Mouse (Mus musculus) kidney, adult 2 months (tissue): ENCODE results near the gene Scml4. TPM values are rescaled to one million over a fixed set of nuclear protein-coding genes. Genes with fewer than 3 reads are reported as not detected.

Experiments
- DNase-seq: peaks from one replicate; pipeline ENCODE4 v3.0.0; 2021
- H3K27ac ChIP-seq: fragments of 200-500 bp; 2 replicates; pipeline ENCODE4 v1.5.1; 2012; ENCODE audit warnings: low read depth, low read length, control low read depth, inconsistent platforms; ENCODE audit not compliant: insufficient read depth
- H3K27me3 ChIP-seq: fragments of 200-500 bp; replicated peaks from 2 replicates; pipeline ENCODE4 v1.6.1; 2012; ENCODE audit warnings: mild to moderate bottlenecking, moderate library complexity, low read length, inconsistent platforms; ENCODE audit not compliant: control insufficient read depth, insufficient read depth
- H3K36me3 ChIP-seq: fragments of 200-500 bp; 2 replicates; pipeline ENCODE4 v1.6.1; 2012; ENCODE audit warnings: mild to moderate bottlenecking, moderate library complexity, low read length, inconsistent platforms; ENCODE audit not compliant: control insufficient read depth, insufficient read depth
- H3K4me1 ChIP-seq: fragments of 200-500 bp; 2 replicates; pipeline ENCODE4 v1.6.1; 2011; ENCODE audit warnings: low read length; ENCODE audit not compliant: control insufficient read depth, insufficient read depth
- H3K4me3 ChIP-seq: fragments of 200-500 bp; 2 replicates; pipeline ENCODE4 v1.5.1; 2011; ENCODE audit warnings: mild to moderate bottlenecking, low read depth, low read length, control low read depth; ENCODE audit not compliant: insufficient read depth
- CTCF ChIP-seq: fragments of 200-500 bp; conservative IDR thresholded peaks from 2 replicates; pipeline ENCODE4 v1.5.1; 2011; ENCODE audit warnings: low read depth, mild to moderate bottlenecking, control low read depth, low read length, moderate library complexity, mixed read lengths; ENCODE audit not compliant: insufficient read depth, insufficient read length
- POLR2A ChIP-seq: fragments of 200-500 bp; IDR thresholded peaks from one replicate; pipeline ENCODE4 v1.6.1; 2011; ENCODE audit warnings: low read depth, low read length, control low read depth
- WGBS: fragments of 180-500 bp; shearing (Covaris S2); methylation state at CpG from one replicate; pipeline ENCODE4 v1.1.7; 2018; 5-methylcytosine and 5-hydroxymethylcytosine counted together
- polyA plus RNA-seq: library from polyadenylated mRNA; depleted of rRNA; stranded (reverse); fragments of >200 nt; gene quantifications from 2 replicates; pipeline ENCODE4 v1.2.3, GENCODE M21; 2012

The Scml4 gene
- polyA plus RNA-seq, 1 experiment: 2.2 TPM

GRCm38 (mm10) chr10:42892250-42892649, 32.1 kb downstream of the Scml4 start:
- H3K4me3 ChIP-seq: no peak overlapping the region
- no peaks in the 10 kb centered on the region for H3K27me3 ChIP-seq
- H3K36me3 ChIP-seq: no peaks in the 10 kb centered on the region
- H3K4me1 ChIP-seq: no peaks in the 10 kb centered on the region
- DNase-seq: no peak
- no peak overlapping the region for H3K27ac ChIP-seq
- no peak for TF ChIP-seq CTCF
- no peak for TF ChIP-seq POLR2A
- WGBS: 88% methylated on average over 4 of the region's 4 CpGs

GRCm38 (mm10) chr10:42892987-42893386, 32.8 kb downstream of the Scml4 start:
- WGBS: 72% methylated on average over 4 of the region's 4 CpGs
- TF ChIP-seq POLR2A (no peak), CTCF (no peak)

GRCm38 (mm10) chr10:42893857-42894256, 33.7 kb downstream of the Scml4 start:
- H3K4me1 ChIP-seq: no peaks in the 10 kb centered on the region
- H3K27me3 ChIP-seq: no peaks in the 10 kb centered on the region
- no peaks in the 10 kb centered on the region for H3K36me3 ChIP-seq
- 83% methylated on average over 8 of the region's 8 CpGs for WGBS
- no peak overlapping the region for H3K4me3 ChIP-seq
- no peak for DNase-seq
- no peak overlapping the region for H3K27ac ChIP-seq
- TF ChIP-seq POLR2A (no peak), CTCF (no peak)

More at GRCm38 (mm10) chr10:42892987-42893386, 32.8 kb downstream of the Scml4 start:
- no peak for DNase-seq
- Histone ChIP-seq H3K27me3 (no peaks in the 10 kb centered on the region), H3K4me3 (no peak overlapping the region), H3K4me1 (no peaks in the 10 kb centered on the region), H3K27ac (no peak overlapping the region), H3K36me3 (no peaks in the 10 kb centered on the region)

- no peaks in the 10 kb centered on the region for H3K4me1 ChIP-seq
- no peaks in the 10 kb centered on the region for H3K36me3 ChIP-seq
- no peak overlapping the region for H3K4me3 ChIP-seq
- DNase-seq: no peak
- no peaks in the 10 kb centered on the region for H3K27me3 ChIP-seq
- TF ChIP-seq CTCF (no peak), POLR2A (no peak)
- 54% methylated on average over 3 of the region's 3 CpGs for WGBS
- no peak overlapping the region for H3K27ac ChIP-seq
Observed at GRCm38 (mm10) chr10:42894263-42894662, 34.1 kb downstream of the Scml4 start.

DNA sequence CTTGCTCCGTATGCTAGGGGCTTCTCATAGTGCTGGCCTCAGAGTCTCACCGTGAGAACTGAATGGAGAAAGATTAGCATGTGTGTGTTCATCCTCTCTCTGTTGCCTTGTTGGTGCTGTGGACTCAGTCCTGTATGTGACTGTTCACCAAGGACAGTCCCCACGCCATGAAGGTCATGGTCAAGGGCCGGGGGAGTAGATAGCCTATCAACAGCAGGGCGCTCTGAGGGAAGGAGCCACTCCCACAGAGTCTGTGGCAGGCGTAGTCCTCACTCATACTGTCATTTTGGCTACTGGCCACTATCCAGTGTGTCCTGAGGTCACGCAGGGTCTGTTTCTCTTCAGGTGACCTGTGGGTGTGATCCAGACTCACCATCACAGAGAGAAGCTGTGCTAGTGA, 34.5 kb downstream of the Scml4 start:
- Histone ChIP-seq H3K27ac (no peak overlapping the region), H3K27me3 (no peaks in the 10 kb centered on the region), H3K4me3 (no peak overlapping the region), H3K36me3 (no peaks in the 10 kb centered on the region), H3K4me1 (no peaks in the 10 kb centered on the region)
- TF ChIP-seq CTCF: no peak
- TF ChIP-seq POLR2A: no peak
- DNase-seq: no peak
- WGBS: 70% methylated on average over 7 of the region's 7 CpGs

DNA sequence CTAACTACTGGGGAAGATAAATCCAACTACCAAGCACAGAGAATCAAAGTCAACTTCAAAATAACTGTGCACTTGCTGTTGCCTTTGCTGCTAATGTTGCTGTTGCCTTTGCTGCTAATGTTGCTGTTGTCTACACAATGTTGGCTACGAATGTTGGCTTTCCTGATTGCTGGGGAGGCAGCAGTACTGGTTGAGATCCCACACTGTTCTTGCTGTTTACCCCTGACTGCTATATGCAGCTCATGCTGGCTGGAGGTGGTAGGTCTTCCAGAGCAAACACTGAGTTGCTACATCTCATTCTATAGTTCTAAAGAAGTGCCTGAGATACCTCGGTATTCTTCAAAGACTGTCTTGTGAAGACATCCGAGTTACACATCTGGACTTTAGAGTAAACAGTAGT, 36.5 kb downstream of the Scml4 start:
- 89% methylated on average over 3 of the region's 3 CpGs for WGBS
- DNase-seq: no peak
- Histone ChIP-seq H3K4me1 (no peaks in the 10 kb centered on the region), H3K27ac (no peak overlapping the region), H3K36me3 (no peaks in the 10 kb centered on the region), H3K27me3 (no peaks in the 10 kb centered on the region), H3K4me3 (no peak overlapping the region)
- TF ChIP-seq CTCF (no peak), POLR2A (no peak)

- Histone ChIP-seq H3K27me3 (no peaks in the 10 kb centered on the region), H3K4me3 (no peak overlapping the region), H3K36me3 (no peaks in the 10 kb centered on the region), H3K4me1 (no peaks in the 10 kb centered on the region), H3K27ac (no peak overlapping the region)
- WGBS: 73% methylated on average over 4 of the region's 4 CpGs
- no peak for DNase-seq
- TF ChIP-seq CTCF (no peak), POLR2A (no peak)
Observed at GRCm38 (mm10) chr10:42897166-42897565, 37.0 kb downstream of the Scml4 start.

DNA sequence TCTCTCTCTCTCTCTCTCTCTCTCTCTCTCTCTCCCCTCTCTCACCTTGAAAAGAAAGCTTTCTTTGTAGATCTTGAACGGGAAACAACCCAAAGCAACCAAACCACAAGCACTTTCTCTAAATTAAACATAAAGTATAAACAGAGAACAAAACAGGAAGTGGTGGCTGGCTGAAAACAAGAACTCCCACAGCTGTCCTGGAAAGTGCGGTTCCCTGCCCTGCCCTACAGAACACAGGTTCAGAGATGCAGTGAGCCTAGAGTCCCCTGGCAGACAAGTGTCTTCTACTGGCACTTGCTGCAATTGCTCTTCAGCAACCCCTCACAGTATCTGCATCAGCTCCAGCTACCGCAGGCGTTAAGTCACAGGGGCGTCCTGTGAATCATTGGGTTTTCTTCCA, 37.5 kb downstream of the Scml4 start:
- no peak overlapping the region for H3K4me3 ChIP-seq
- no peak for TF ChIP-seq POLR2A
- TF ChIP-seq CTCF: no peak
- 74% methylated on average over 5 of the region's 5 CpGs for WGBS
- no peaks in the 10 kb centered on the region for H3K4me1 ChIP-seq
- H3K27me3 ChIP-seq: no peaks in the 10 kb centered on the region
- H3K27ac ChIP-seq: no peak overlapping the region
- peak; percentile 4 for DNase-seq
- no peaks in the 10 kb centered on the region for H3K36me3 ChIP-seq
